Mouse (Mus musculus) intestine, embryonic 16.5 days (tissue): ENCODE results near the gene Add3. TPM values are rescaled to one million over a fixed set of nuclear protein-coding genes. Genes with fewer than 3 reads are reported as not detected.
A peak's percentile ranks its signal among the peaks of the same experiment; 100 is the strongest.

Experiments used
- ATAC-seq: fragments of 200-750 bp; cut with Nextera tagmentation; 2 replicates; pipeline ENCODE4 v1.8.0; 2017; ENCODE audit warnings: moderate TSS enrichment, moderate library complexity
- H3K27ac ChIP-seq: fragments of 300-500 bp; sonication (generic); 2 replicates; pipeline ENCODE4 v1.5.1; 2014; ENCODE audit warnings: mild to moderate bottlenecking, low read length
- H3K27me3 ChIP-seq: fragments of 300-500 bp; sonication (generic); replicated peaks from 2 replicates; pipeline ENCODE4 v1.6.1; 2014; ENCODE audit warnings: low read length, control low read depth, mixed read lengths; ENCODE audit not compliant: control insufficient read depth, insufficient read depth
- H3K36me3 ChIP-seq: fragments of 300-500 bp; sonication (generic); 2 replicates; pipeline ENCODE4 v1.6.1; 2014; ENCODE audit warnings: low read length, control low read depth; ENCODE audit not compliant: control insufficient read depth, insufficient read depth
- H3K4me1 ChIP-seq: fragments of 300-500 bp; sonication (generic); 2 replicates; pipeline ENCODE4 v1.6.1; 2014; ENCODE audit warnings: low read length, control low read depth, mixed read lengths; ENCODE audit not compliant: control insufficient read depth, insufficient read depth
- H3K4me2 ChIP-seq: fragments of 300-500 bp; sonication (generic); 2 replicates; pipeline ENCODE4 v1.6.1; 2014; ENCODE audit warnings: low read depth, low read length, control low read depth
- H3K4me3 ChIP-seq: fragments of 300-500 bp; sonication (generic); 2 replicates; pipeline ENCODE4 v1.5.1; 2014; ENCODE audit warnings: mild to moderate bottlenecking, low read length
- H3K9ac ChIP-seq: fragments of 300-500 bp; sonication (generic); 2 replicates; pipeline ENCODE4 v1.6.1; 2014; ENCODE audit warnings: low read depth, low read length
- H3K9me3 ChIP-seq: fragments of 300-500 bp; sonication (generic); 2 replicates; pipeline ENCODE4 v1.6.1; 2016; ENCODE audit warnings: low read length, control low read depth; ENCODE audit not compliant: control insufficient read depth
- WGBS: fragments of 180-500 bp; shearing (Covaris S2); extraction: QIAGEN DNeasy Blood & Tissue Kit; methylation state at CpG from one replicate; pipeline ENCODE4 v1.1.7; 2014; 5-methylcytosine and 5-hydroxymethylcytosine counted together
- polyA plus RNA-seq: library from polyadenylated mRNA; unstranded; fragments of >200 nt; fragmentation: Nextera tagmentation; extraction: Ambion mirVana; gene quantifications from 2 replicates; pipeline ENCODE4 v1.2.1, GENCODE M21; 2015

Gene Add3
- polyA plus RNA-seq, 1 experiment from 2014 or later, result 120 TPM

GRCm38 (mm10) chr19:53256361-53256760 is 116.1 kb downstream of the Add3 start:
- H3K27me3 ChIP-seq, result no peaks in the 10 kb centered on the region
- H3K27ac ChIP-seq, result no peak overlapping the region
- H3K4me2 ChIP-seq, result no peak overlapping the region
- ATAC-seq, result no peak
- peaks cover 12% of the 10 kb centered on the region for H3K4me1 ChIP-seq
- WGBS, result 91% methylated on average over 8 of the region's 8 CpGs
- H3K4me3 ChIP-seq, result no peak overlapping the region
- H3K9ac ChIP-seq, result no peak overlapping the region
- H3K9me3 ChIP-seq, result no peaks in the 10 kb centered on the region
- H3K36me3 ChIP-seq, result no peaks in the 10 kb centered on the region

DNA sequence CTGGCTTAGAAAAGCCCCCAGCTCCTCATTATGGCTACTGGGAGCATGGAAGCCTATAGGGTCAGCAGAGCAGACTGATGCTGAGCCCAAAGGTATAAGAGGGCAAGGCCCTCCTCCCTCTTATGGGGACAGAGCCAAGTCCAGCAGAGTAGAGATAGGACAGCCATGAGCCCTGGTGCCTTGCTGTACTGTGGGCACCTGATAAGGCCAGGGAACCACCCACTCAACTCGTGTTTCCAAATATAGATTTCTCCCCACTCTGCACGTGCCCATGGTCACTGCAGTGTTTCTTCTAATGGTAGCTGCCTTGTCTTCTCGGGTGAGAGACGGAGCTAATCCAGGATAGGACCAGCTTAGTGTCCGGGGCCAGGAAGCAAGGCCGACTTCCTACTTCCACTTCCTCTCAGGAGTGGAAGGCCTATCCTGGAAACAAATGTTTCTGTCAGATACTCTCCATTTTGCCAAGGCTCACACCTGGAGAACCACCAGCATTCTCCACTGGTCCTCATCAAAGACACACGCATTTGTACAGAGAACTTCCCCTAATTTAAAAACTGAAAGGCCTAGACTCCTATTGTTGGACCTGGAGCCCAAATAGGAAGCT is 116.8 kb downstream of the Add3 start:
- peak; percentile 63 for ATAC-seq
- H3K9ac ChIP-seq, result no peak overlapping the region
- H3K27me3 ChIP-seq, result no peaks in the 10 kb centered on the region
- no peak overlapping the region for H3K4me2 ChIP-seq
- WGBS, result 72% methylated on average over 7 of the region's 7 CpGs
- no peak overlapping the region for H3K27ac ChIP-seq
- no peaks in the 10 kb centered on the region for H3K36me3 ChIP-seq
- peaks cover 10% of the 10 kb centered on the region for H3K4me1 ChIP-seq
- no peak overlapping the region for H3K4me3 ChIP-seq
- H3K9me3 ChIP-seq, result no peaks in the 10 kb centered on the region

- H3K9me3 ChIP-seq, result no peaks in the 10 kb centered on the region
- no peaks in the 10 kb centered on the region for H3K36me3 ChIP-seq
- no peak overlapping the region for H3K9ac ChIP-seq
- no peak overlapping the region for H3K4me2 ChIP-seq
- no peak overlapping the region for H3K4me3 ChIP-seq
- H3K4me1 ChIP-seq, result peaks cover 10% of the 10 kb centered on the region
- H3K27ac ChIP-seq, result no peak overlapping the region
- peak; percentile 32 for ATAC-seq
- WGBS, result 88% methylated on average over 15 of the region's 15 CpGs
- no peaks in the 10 kb centered on the region for H3K27me3 ChIP-seq
These were observed 117.7 kb downstream of the Add3 start for GRCm38 (mm10) chr19:53257631-53258560.

GRCm38 (mm10) chr19:53258740-53259506 is 118.7 kb downstream of the Add3 start:
- Histone ChIP-seq H3K27ac (no peak overlapping the region), H3K9ac (no peak overlapping the region), H3K36me3 (no peaks in the 10 kb centered on the region), H3K4me2 (no peak overlapping the region), H3K9me3 (no peaks in the 10 kb centered on the region), H3K27me3 (no peaks in the 10 kb centered on the region), H3K4me1 (peaks cover 12% of the 10 kb centered on the region), H3K4me3 (no peak overlapping the region)
- ATAC-seq, result peak; percentile 65
- 83% methylated on average over 13 of the region's 13 CpGs for WGBS

DNA sequence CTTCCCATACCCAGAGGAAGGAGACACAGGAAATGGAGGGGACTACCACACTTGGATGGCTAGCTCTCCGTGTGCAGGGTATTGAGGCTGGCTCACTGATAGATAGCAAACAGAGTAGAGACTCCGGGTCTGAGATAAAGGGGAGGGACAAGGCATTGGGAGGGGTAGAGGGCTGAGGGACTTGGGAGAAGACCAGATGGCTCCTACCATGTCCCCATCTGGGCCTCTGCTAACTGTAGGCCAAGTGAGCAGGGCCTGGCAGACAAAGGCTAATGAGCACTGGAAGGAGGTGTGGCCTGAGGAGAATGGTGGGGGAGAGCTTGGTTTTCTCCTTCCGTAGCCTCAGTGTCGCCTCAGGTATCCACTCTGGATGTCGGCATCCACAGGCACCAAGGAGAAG is 119.3 kb downstream of the Add3 start:
- Histone ChIP-seq H3K4me2 (no peak overlapping the region), H3K9me3 (no peaks in the 10 kb centered on the region), H3K9ac (no peak overlapping the region), H3K36me3 (no peaks in the 10 kb centered on the region), H3K4me3 (no peak overlapping the region), H3K4me1 (peaks cover 13% of the 10 kb centered on the region), H3K27ac (no peak overlapping the region), H3K27me3 (no peaks in the 10 kb centered on the region)
- ATAC-seq, result peak; percentile 20; the same call in 1 of the 2 replicates
- 67% methylated on average over 5 of the region's 5 CpGs for WGBS

- Histone ChIP-seq H3K4me3 (no peak overlapping the region), H3K4me1 (peaks cover 13% of the 10 kb centered on the region), H3K27me3 (no peaks in the 10 kb centered on the region), H3K9me3 (no peaks in the 10 kb centered on the region), H3K36me3 (no peaks in the 10 kb centered on the region), H3K27ac (no peak overlapping the region), H3K4me2 (no peak overlapping the region), H3K9ac (no peak overlapping the region)
- WGBS, result 71% methylated on average over 10 of the region's 10 CpGs
- ATAC-seq, result no peak
These were observed 120.0 kb downstream of the Add3 start for GRCm38 (mm10) chr19:53260261-53260660.

GRCm38 (mm10) chr19:53260828-53261227 is 120.6 kb downstream of the Add3 start:
- Histone ChIP-seq H3K27me3 (no peaks in the 10 kb centered on the region), H3K9me3 (no peaks in the 10 kb centered on the region), H3K4me1 (peaks cover 13% of the 10 kb centered on the region), H3K36me3 (no peaks in the 10 kb centered on the region), H3K27ac (no peak overlapping the region), H3K4me3 (no peak overlapping the region), H3K4me2 (no peak overlapping the region), H3K9ac (no peak overlapping the region)
- ATAC-seq, result no peak
- 87% methylated on average over 4 of the region's 4 CpGs for WGBS

DNA sequence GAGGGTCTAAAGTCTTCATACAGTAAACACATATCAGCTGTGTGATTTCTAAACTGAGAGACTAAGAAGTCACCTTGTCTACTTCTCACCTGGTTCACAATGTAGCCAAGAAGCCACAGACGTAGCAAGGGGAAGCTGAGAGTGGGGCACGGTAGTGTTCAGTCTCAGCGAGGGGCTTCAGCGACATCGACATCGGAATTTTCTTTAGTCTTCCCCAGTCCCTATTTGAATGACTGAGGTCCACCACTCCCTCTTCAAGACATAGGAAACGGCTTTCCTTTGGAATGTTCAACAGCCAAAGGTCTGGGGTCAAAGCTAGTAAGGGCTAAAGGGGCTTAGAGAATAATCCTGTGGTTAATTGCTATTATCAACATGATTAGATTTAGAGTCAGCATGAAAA is 121.8 kb downstream of the Add3 start:
- Histone ChIP-seq H3K4me2 (no peak overlapping the region), H3K4me3 (no peak overlapping the region), H3K36me3 (no peaks in the 10 kb centered on the region), H3K27me3 (no peaks in the 10 kb centered on the region), H3K9me3 (no peaks in the 10 kb centered on the region), H3K27ac (no peak overlapping the region), H3K4me1 (peaks cover 13% of the 10 kb centered on the region), H3K9ac (no peak overlapping the region)
- ATAC-seq, result no peak
- 81% methylated on average over 7 of the region's 7 CpGs for WGBS
